Mouse (Mus musculus) CD4-positive, CD25-positive, alpha-beta regulatory T cell, adult 4 months (primary cell): ENCODE results near the gene Tcf20. TPM values are rescaled to one million over a fixed set of nuclear protein-coding genes. Genes with fewer than 3 reads are reported as not detected.

Experiments
- ATAC-seq: one replicate; pipeline ENCODE4 v1.8.0; 2017
- polyA plus RNA-seq, 2 experiments: library from polyadenylated mRNA; unstranded; fragments of 100-300 nt; shearing (Covaris generic); gene quantifications; one replicate each; pipeline ENCODE4 v1.2.1; 2017

The Tcf20 gene
- polyA plus RNA-seq, result 10 to 100 TPM; 15.9 to 19.7 TPM

DNA sequence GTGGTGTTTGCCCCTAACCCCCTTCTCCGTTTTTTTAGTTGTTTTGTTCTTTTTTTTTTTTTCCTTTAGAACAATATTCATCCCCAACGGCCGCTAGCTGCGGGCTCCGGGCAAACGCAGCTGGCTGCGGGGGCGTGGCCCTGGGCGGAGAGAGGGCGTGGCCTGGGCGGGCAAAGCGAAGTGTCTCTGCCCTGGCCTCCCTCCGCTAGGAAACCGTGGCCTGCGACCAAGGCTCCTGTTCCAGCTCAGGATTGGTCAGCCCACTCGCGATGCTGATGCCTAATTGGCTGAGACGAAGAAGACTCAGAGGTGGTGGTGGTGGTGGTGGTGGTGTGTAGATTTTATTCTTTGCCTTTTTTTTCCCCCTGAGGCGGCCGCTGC, at the start of gene Tcf20:
Gene Tcf20 (minus strand): TSS at position 141 of the 381 bp plus-strand sequence.
- peak; percentile 98 for ATAC-seq

DNA sequence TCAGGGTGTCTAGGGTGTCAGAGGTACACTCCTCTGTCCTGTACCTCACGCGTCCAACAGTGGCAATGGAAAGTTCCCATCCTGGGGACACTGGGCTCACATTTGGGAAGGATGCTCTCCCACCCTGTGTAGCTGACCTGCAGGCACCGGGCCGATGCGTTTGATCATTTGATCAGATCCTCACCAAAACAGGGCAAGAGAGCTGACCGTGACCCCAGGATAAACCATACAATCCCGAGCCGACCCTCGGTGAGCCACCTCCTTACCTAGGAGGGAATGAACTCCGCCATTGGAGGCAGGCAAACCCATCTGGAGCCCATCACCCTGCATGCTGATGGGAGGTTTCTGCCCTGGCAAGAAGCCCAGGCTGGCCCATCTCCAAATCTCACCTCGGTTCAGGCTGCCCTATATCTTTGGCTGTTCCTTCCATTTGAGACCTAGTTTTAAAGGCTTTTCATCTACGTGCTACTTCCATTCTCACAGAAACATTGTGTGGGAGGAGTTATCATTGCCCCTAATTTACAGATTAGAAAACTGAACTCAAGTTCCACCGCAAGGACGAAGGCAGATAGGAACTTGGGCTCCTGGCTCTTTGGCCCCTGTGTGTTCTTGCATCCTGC, 49.3 kb upstream of the Tcf20 start:
- no peak for ATAC-seq

DNA sequence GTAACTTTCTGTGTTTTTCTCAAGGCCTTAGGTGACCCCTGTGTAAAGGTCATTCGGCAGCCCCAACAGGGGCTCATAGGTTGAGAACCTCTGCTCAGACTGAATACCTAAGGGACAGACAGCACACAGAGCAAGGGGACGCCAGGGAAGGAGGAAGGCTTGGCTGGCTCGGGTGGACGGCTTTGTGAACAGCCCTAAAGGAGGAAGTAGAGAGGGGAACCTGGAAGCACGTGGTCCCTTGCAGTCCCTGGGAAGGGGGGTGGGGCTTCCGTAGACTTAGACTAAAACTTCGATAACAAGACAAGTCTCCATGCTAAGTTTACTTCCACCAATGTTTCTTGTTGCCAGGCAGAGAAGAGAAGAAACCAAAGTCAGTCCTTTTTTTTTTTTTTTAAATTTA, 48.4 kb upstream of the Tcf20 start:
- ATAC-seq, result no peak

DNA sequence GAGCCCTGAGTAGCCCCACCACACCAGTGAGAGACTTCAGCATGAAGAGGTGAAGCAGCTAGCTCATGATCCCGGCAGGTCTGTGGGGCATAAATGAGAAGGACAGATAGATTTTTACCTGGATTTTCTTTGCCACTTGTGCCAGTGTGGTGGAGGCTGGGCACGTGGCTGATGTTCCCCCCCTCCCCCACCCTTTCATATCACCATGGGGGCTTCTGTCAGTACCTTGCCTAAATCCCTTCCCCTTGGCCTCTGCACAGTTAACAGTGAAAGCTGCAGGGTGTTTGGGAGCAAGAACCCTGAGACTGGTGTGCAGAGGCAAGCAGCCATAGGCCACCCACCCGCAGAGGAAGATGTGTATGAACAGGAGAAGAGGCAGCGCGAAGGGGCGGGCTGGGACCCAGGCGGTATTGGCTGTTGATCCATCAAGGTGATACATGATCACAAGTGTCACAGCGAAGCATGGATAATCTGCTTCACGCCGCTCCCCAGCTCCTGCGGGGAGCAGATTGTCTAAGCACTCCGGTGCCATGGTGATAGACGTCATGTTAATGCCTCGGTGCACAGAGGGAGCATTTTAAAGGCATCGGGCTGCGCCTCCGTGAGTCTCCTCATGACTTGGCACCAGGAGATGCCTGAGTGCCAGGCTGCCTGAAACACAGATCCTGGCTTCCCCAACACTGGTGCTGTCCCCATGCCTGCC, 46.8 kb upstream of the Tcf20 start:
- ATAC-seq, result no peak

DNA sequence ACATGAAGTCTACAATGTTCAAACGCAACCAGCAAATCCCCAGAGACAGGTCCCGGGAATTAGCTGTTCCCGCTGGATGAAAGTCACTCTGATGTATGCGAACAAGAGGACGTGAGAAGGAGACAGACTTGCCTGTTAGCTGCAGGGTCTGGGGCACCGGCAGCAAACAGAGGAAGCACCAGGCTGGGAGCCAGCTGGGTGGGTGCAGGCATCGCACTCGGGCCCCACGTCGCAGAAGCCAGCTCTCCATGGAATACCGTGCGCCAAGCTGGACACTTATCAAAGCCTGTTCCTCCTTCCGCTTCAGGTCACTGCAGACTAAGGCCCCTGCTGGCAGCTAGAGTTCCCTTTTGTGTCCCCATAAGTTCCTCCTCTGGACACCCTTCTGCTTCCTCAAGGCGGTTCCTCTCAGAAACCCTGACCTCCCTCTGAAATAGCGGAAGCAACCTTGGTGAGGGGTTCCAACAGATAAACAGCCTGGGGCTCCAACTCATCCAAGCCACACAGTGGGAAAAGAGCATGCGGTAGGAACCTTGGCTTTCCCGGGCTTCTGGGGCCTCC, 45.4 kb upstream of the Tcf20 start, which contains the start of gene Nfam1:
Gene Nfam1 (minus strand): TSS at position 326 of the 561 bp plus-strand sequence.
- no peak for ATAC-seq

DNA sequence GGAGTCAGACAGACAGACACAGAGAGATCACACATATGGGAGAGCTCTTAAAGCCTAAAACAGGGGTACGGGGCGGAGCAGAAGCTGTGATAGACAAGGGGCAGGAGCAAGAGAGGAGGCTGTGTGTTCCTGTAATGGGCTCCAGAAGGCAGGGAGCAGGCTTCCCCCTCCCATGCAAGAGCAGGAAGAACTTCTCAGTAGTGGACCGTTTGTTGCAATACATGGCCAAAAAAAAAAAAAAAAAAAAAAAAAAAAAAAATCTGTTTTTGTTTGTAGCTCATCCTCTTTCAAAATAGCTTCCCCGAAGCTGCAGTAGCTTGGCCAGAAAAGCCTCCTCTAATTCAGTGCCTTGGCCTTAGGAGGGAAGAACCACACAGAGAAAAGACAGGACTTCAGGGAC, 43.2 kb upstream of the Tcf20 start:
- ATAC-seq, result no peak

DNA sequence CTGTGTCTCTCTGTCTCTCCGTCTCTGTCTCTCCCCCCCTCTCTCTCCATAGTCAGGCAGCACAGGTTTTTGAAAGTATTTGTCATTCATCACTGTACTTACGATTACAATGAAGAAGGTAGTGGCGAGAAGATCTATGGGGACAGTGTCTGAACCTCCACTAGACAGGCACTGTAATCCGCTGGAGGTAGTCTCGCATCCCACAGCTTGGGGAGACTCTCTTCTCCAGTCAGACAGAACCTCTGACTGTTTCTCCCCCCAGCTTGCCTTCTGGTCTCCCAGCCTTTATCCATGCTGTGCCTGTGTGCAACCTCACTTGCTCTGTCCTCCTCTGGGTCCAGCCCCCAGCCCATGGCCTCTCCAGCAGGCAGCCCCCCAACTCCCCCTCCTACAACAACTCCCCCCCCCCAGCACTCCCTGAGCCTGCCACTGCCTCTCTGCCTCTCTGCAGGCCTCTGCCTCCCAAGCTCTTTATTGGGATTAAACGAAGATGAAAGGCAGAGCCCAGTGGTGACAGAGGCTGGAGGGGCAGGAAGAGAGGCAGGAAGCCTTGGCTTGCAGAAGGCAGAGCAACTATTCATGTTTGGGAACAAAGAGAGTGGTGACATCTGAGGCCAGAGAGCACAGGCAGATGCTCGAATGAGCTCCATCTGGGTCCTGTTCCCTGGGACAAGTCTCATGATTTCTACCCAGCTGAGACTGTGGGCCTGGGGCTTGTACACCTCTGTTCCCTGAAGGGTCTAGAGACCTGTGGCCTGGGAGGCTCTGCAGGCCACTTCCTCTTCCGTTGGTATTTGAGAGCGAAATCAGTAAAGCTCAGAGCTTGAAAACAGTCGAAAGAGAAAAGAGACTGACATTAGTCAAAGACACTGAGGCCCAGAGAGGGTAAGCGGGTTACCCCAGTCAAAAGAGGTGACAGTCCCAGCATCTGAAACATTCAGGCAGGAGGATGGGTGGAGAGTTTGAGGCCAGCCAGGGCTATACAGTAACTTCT, 42.4 kb upstream of the Tcf20 start:
- no peak for ATAC-seq

DNA sequence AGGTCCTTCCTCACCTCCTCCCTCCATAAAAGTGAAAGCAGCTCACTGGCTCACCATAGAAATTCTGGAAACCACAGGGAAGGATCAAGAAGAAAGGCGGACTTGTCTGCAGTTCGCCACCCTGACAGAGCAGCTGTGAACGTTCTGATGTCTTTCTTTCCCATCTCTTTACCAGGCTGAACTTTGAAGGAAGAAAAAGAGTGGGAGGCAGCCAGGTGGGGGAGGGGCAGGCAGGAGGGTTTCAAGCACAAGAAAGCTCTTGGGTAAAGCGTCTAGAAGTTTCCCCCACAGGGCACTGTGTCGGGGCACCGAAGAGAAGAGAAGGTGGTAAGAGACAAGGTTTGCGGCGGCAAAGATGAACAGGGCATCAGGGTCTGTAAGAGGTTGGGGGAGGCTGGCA, 38.5 kb upstream of the Tcf20 start:
- ATAC-seq, result no peak

DNA sequence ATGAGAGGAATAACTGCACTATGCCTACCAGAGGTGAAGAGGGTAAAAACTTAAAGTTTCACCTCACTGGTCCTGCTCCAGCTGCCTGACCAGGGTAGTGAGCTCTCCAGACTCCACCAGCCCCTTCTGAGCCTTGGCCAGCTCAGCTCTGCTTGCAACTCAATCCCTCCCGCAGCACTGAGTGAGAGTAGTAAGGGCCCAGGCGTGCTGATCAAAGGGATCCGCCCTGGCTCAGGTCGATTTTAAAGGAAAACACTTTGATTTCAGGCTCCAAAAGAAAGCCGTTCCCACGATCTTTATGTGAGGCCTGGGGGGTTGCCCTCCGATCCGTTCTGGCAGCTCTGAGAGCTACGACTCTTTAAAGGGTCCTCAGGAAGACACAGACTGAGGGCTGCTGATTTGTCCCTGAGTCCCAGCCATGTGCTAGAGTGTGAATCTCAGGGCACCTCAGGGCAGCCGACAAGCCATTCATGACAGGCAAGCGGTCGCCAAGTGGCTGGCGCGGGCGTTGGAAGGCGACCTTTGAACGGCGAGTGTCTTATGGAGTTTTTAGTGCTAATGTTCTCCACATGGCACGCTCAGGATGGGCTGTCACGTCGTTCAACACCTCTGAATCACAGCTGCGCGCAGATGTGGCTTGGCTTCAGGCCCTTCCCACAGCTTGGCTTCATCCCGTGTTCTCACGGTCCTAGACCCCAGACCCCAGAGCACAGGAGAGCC, 37.5 kb upstream of the Tcf20 start:
- ATAC-seq, result no peak

DNA sequence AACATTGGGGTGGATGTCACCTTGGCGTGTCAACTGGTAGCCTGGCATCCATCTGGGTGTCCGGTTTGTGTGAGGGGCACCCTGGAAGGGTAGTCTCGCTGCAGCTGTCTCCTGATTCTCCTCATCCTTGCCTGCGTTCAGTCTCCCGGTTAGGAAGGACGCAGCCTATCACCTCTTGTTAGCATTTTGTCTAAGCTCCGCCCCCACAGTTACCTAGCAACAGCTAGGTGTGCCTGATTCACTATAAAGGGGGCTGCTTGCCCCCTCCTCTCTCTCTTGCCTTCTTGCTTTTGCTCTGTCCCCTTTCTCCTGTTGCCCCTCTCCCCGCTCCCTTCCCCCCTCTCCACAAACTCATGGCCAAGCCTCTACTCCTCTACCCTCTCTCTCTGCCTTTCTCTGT, 35.3 kb upstream of the Tcf20 start:
- ATAC-seq, result no peak

DNA sequence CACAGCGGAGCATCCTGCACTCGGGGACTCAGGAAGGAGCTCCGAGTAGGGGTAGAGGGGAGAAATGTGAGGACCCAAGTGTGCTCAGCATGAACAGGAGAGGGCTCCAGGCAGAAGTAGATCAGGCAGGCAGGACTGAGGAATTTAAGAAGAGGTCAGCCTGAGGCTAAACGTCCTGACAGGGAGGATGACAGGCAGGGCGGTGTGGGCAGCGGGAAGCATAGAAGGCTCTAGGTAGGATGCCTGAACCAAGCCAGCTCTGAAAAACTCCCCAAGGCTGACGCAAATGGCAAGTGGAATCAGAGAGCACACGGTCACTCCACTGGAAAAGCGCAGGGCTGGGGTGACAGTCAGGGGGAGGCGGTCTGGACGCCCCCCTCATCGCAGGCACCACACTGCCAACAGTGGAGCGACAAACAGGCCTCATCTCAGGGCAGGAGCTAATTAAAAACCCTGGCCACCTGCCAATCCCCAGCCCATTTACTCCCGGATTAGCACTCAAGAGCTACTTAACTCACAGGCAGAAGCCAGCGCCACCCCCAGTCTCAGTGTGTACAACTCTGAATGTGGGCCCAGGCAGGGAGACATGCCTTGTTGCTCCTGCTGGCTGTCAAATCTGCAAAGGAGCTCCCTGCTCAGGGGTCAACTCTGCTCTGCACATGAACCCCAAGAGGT, 23.5 kb upstream of the Tcf20 start:
- ATAC-seq, result no peak

DNA sequence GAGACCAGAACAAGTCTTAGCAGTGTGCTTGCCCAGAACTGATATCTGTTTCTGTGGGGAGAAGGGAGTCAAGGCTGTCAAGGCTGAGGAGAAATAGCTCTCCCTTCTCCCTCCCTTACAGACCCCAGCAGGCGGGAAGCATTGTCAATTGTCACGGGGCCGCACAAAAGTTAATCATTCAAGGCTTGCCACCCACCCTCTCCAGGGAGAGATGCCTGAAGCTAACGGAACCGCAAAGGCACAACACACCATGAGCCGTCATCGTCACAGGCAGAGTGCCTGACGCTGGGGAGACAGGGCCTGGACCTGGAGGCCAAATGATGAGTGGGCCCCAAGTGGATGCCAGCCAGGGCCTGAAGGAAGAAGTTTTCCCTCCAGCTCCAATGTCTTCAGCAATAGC, 22.8 kb upstream of the Tcf20 start:
- ATAC-seq, result no peak

DNA sequence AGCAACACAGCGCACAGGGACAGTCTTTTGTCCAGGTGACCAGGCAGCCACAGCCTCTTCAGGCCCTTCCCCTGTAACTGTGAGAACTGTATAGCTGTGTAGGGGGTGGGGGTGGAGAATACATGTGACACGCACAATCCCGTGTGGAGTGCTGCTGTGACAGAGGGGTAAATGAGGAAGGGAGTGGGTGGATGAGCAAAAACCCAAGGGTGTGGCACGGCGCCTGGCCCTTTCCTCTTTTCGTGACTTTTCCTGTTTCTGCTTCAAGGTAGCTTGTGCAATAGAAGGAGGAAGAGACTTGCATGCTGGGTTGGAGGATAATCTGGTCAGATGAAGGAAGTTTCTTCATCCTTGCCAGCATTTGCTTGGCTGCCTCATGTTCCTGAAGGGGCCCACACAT, 21.9 kb upstream of the Tcf20 start:
- peak; percentile 29 for ATAC-seq

DNA sequence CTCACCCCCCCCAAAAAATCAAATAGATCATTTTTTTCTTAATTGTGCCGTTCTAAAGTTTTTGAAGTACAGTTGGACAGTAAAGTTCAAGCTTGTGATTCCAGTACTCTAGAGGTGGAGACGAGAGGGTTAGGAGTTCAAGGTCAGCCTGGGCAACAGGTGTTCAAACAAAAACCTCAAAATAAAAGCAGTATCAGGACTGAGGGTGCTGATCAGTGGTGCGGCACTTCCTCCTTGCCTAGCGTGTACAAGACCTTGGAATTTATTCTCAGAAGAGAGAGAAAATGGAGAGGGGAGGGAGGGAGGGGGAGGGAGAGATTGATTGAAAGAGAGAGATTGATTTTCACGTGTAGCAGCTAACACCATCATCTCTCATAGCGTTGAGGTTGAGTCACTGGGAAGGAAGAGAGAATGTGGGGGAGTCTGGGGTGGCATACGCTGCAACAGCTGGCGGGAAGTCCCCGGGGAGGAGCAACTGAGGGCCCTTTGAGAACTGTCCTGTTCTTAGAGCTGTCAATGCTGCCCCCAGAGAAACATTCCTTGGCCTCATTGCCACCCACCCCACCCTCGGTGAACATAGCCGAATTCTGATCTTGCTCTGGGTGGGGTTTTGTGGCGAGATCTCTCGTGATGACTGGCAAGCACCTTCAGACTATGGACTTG, 21.2 kb upstream of the Tcf20 start:
- ATAC-seq, result peak; percentile 87

DNA sequence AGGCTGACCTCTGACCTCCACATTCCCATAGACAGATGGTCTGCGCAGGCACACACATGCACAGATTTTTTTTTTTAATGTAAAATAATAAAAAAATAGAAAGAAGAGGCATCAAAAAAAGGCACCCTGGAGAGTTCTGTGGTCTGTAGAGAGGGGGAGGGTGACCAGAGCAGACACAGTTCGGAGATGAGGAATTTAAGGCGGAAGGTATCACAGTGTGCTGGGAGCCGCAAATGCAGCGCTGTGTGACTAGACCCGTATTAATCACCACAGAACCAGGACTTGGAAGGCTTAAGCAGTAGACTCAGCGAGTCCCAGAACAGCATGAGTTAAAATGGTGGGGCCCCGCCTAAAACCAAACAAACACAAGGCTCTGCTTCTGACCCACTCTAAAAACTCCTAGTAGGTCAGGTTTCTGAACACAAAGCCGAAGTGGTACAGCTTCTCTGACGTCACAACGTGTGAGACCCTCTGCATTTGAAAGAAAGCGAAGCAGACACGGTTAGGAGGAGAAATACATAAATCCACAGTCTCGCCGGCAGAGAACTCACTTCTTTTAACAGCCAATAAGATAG, 19.8 kb upstream of the Tcf20 start:
- ATAC-seq, result no peak

DNA sequence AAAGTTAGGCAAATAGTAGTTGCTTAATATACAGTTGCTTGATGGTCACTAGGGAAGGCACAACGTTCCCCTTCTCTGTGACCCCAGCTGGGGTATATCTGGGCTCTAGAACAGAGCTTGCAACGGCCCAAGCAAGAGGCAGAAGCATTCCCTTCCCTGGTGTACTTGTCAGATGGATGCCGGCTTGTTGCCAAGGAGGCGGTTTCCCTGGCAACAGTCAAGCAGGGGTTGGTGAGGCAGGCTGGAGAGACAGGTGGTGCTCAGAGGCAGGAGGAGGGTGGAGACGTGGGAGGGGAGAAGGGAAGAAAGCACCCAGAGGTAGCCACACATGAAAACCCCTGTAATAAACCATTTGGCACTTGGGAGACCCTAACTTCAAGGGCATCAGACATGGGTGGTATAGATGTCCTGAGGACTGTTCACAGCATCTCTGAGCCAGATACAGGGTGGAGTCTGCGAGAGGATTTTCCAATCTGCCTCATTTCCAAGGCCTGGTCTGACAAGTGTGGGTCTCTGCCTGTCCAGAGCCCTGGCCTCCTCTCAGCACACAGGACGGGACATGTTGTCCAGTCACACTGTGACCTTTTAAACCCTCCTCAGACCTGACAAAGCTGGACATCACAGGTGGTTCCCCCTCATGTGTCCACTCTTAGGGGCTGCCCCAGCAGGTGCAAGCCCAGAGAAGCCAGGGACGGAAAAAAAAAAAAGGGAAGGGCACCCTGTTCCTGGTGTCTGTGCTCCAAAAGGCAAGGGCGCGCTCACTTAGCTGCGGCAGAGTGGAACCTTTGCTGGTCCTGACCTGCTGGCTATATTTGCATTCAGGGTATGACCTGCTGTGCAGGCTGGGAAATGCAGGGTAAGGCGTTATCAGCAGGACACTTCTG, 15.2 kb upstream of the Tcf20 start:
- no peak for ATAC-seq

DNA sequence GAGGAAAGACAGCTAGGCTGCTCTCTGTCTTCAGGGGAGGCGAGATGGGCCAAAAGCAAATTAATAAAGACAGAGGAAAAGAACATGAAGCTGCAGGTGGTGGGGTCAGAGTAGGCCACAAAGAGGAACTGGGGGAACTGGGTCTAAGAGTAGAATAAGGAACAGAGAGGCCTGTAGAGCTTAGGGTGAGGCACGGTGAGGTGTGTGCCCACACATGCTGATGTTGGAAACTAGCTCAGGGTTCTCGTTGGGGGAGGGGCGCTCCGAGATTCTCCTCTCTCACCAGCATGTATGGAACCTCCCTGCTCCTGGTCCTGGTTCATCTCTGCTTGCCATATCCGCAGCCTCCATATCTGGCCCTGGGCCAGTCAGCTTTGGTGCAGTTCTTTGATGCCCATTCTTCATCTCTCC, 11.1 kb upstream of the Tcf20 start:
- no peak for ATAC-seq

DNA sequence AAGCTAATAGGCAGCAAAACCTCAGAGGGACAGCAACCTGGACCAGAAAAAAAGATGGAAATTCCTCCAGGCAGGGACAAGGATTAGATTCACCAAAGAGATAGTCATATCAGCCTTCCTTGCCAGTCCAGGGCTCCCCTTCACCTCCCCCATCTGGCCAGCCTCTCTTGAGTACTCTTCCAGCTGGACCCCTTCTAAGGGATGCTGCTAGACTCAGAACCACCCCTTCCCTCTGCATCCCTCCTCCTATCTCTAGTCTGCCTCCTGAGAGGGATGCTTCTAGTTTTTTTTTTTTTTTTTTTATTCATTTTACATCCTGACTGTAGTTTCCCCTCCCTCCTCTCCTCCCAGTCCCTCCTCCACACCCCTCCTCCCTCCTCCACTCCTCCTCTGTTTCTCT, 8.8 kb upstream of the Tcf20 start:
- ATAC-seq, result no peak

DNA sequence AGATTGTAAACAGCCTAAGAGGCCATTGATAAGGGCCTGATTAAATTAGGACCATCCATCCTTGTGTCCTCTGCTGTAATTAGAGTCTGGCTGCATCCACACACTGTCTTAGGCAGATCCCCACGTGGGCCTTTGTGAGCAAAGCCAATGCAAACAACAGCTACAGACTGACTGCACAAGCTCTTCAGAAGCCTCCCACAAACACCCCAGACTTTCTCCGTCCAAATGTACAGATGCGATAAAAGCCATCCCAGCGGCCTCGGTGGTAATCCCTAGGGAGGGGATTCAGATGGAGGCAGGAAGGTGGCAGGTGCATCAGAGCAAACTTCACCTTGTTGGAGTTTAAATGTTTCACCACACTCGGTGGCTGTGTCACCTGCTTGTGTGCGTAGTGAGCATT, 7.6 kb upstream of the Tcf20 start:
- no peak for ATAC-seq

DNA sequence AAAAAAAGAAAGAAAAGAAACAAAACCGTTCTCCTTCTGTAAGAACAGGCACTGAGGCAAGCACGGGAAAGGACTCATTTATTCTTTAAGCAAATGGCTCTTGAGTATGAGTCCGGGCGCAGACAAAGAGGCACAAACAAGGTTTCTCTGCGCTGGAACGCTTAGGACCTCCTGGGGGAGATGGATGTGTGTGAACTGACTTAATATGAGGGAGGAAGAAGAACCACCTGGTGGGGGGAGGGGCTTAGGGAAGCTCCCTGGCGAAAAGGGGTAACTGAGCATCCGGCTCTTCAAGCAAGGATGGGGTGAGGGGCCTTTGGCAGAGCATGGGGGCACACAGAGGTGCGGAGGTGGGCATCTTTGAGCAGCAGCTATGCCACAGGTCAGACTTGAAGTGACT, 5.2 kb upstream of the Tcf20 start:
- no peak for ATAC-seq
